Comparison of ENCODE assay signal across 9 mouse cellular contexts in genomic region chr5:140571673-140572072, GRCm38 (mm10). TPM values are rescaled to one million over a fixed set of nuclear protein-coding genes. Genes with fewer than 3 reads are reported as not detected.
DNase-seq lines count a peak whose midpoint lies in the region; ATAC-seq and TF ChIP-seq lines count a peak whose summit lies in the region.
"Had no signal": no experiment of that assay in that cellular context is flagged by ENCODE, and none has a peak within 500 bp of the region (broad histone marks: within the 10 kb centered on the region; RNA-seq: fewer than 3 reads in every experiment).

No protein-coding gene starts in this region.

- no peak for TF ChIP-seq POLR2A in kidney, adult 2 months (IDR thresholded peaks at IDR 0.05; ENCODE audit: low read depth, low read length)

- no peak for ATAC-seq in embryonic facial prominence, embryonic 13.5 days (ENCODE audit: insufficient number of reproducible peaks, insufficient read depth, low FRiP score, low TSS enrichment, low read depth)
- no peak for ATAC-seq in erythroid progenitor cell, adult 5-6 weeks (replicated peaks; ENCODE audit: low FRiP score, poor library complexity, severe bottlenecking)
- no peak for ATAC-seq in neural tube, embryonic 15.5 days (ENCODE audit: low FRiP score)

- no peaks in the 10 kb centered on the region for H3K27me3 ChIP-seq in heart, embryonic 10.5 days (ENCODE audit: insufficient read depth, poor library complexity, severe bottlenecking)
- no peaks in the 10 kb centered on the region; the same call in 1 of the 2 replicates for H3K27me3 ChIP-seq in E14TG2a.4 (ENCODE audit: insufficient read depth, low read length)
- no peaks in the 10 kb centered on the region for H3K27me3 ChIP-seq in embryonic facial prominence, embryonic 13.5 days
- no peaks in the 10 kb centered on the region for H3K27me3 ChIP-seq in kidney, adult 2 months (replicated peaks; ENCODE audit: control insufficient read depth, insufficient read depth, low read length)
- H3K27me3 ChIP-seq in neural tube, embryonic 15.5 days (replicated peaks), result no peaks in the 10 kb centered on the region

- H3K4me2 ChIP-seq in embryonic facial prominence, embryonic 13.5 days, result no peak overlapping the region
- H3K4me2 ChIP-seq in neural tube, embryonic 15.5 days, result no peak overlapping the region

- H3K27ac ChIP-seq in heart, embryonic 10.5 days, result no peak overlapping the region
- H3K27ac ChIP-seq in embryonic facial prominence, embryonic 13.5 days, result peak overlapping the region; percentile 33; the same call in 1 of the 2 replicates
- H3K27ac ChIP-seq in kidney, adult 2 months (ENCODE audit: insufficient read depth, low read depth, low read length), result peak overlapping the region; percentile 49; the same call in 1 of the 2 replicates
- no peak overlapping the region for H3K27ac ChIP-seq in neural tube, embryonic 15.5 days (replicated peaks)

- peaks cover 30% of the 10 kb centered on the region for H3K4me1 ChIP-seq in heart, embryonic 10.5 days
- H3K4me1 ChIP-seq in E14TG2a.4 (replicated peaks; ENCODE audit: low read depth, low read length), result peaks cover 51% of the 10 kb centered on the region
- H3K4me1 ChIP-seq in embryonic facial prominence, embryonic 13.5 days, result peaks cover 32% of the 10 kb centered on the region
- H3K4me1 ChIP-seq in kidney, adult 2 months (ENCODE audit: control insufficient read depth, insufficient read depth, low read length), result no peaks in the 10 kb centered on the region
- H3K4me1 ChIP-seq in neural tube, embryonic 15.5 days, result peaks cover 18% of the 10 kb centered on the region

- no peaks in the 10 kb centered on the region for H3K9me3 ChIP-seq in heart, embryonic 10.5 days
- H3K9me3 ChIP-seq in E14TG2a.4 (ENCODE audit: low read length), result no peaks in the 10 kb centered on the region
- no peaks in the 10 kb centered on the region for H3K9me3 ChIP-seq in embryonic facial prominence, embryonic 13.5 days
- no peaks in the 10 kb centered on the region for H3K9me3 ChIP-seq in neural tube, embryonic 15.5 days (replicated peaks)

- H3K36me3 ChIP-seq in heart, embryonic 10.5 days, result no peaks in the 10 kb centered on the region
- no peaks in the 10 kb centered on the region for H3K36me3 ChIP-seq in E14TG2a.4 (ENCODE audit: insufficient read depth, low read length)
- no peaks in the 10 kb centered on the region for H3K36me3 ChIP-seq in embryonic facial prominence, embryonic 13.5 days
- H3K36me3 ChIP-seq in kidney, adult 2 months (ENCODE audit: control insufficient read depth, insufficient read depth, low read length), result no peaks in the 10 kb centered on the region
- H3K36me3 ChIP-seq in neural tube, embryonic 15.5 days, result no peaks in the 10 kb centered on the region

- peak; percentile 99 for DNase-seq in heart, adult 11 months
- DNase-seq in heart, embryonic 10.5 days (ENCODE audit: low spot score), result no peak
- DNase-seq in kidney, adult 2 months, result peak; percentile 75
- peak; percentile 92 for DNase-seq in skeletal muscle tissue, adult 2 months (ENCODE audit: low read depth, low spot score)

- WGBS in heart, embryonic 10.5 days, result 46% methylated on average over 10 of the region's 10 CpGs
- 54% methylated on average over 10 of the region's 10 CpGs for WGBS in embryonic facial prominence, embryonic 13.5 days
- whole genome bisulfite sequencing in kidney, adult 2 months, result 53% methylated on average over 10 of the region's 10 CpGs
- WGBS in neural tube, embryonic 15.5 days, result 34% methylated on average over 10 of the region's 10 CpGs

- TF ChIP-seq CTCF in E14TG2a.4 (conservative IDR thresholded peaks at IDR 0.05; ENCODE audit: low read length), result no peak
- TF ChIP-seq CTCF in kidney, adult 2 months (conservative IDR thresholded peaks at IDR 0.05; ENCODE audit: insufficient read depth, insufficient read length, low read depth, low read length), result no peak

- 0 out of 2 replicates have a peak overlapping the region, but pooled peaks have one; percentile 36 for H3K9ac ChIP-seq in embryonic facial prominence, embryonic 13.5 days
- H3K9ac ChIP-seq in neural tube, embryonic 15.5 days (replicated peaks), result no peak overlapping the region

- no peak overlapping the region for H3K4me3 ChIP-seq in heart, embryonic 10.5 days
- H3K4me3 ChIP-seq in E14TG2a.4 (replicated peaks; ENCODE audit: low read length), result peak overlapping the region; percentile 43; the same call in 1 of the 2 replicates
- no peak overlapping the region for H3K4me3 ChIP-seq in embryonic facial prominence, embryonic 13.5 days
- no peak overlapping the region for H3K4me3 ChIP-seq in kidney, adult 2 months (ENCODE audit: insufficient read depth, low read depth, low read length)
- H3K4me3 ChIP-seq in neural tube, embryonic 15.5 days (replicated peaks), result no peak overlapping the region

RNA-seq across cellular contexts. Expression of gene Grifin, which starts 6.8 kb away (rescaled TPM):
- polyA plus RNA-seq in heart, embryonic 10.5 days (2016; fragmentation: Nextera tagmentation; extraction: Ambion mirVana), result not detected in 2 replicates
- polyA plus RNA-seq in embryonic facial prominence, embryonic 13.5 days (2015; fragmentation: Nextera tagmentation; extraction: Ambion mirVana), result not detected in 2 replicates
- not detected in 2 replicates for polyA plus RNA-seq in kidney, adult 2 months (2012; rRNA removed)
- total RNA-seq in erythroid progenitor cell, adult 5-6 weeks (2015; ENCODE audit: low replicate concordance), result not detected in 2 replicates
- total RNA-seq in erythroid progenitor cell, adult 5-6 weeks (2017; ENCODE audit: low replicate concordance), result not detected in 2 replicates
- 1.6 TPM in 1 of 2 replicates, not detected in the other for polyA plus RNA-seq in neural tube, embryonic 15.5 days (2015; fragmentation: Nextera tagmentation; extraction: Ambion mirVana)
- total RNA-seq: neutrophil, adult 5-6 weeks had no signal

RNA-seq across cellular contexts. Expression of gene Lfng, which starts 35.4 kb away (rescaled TPM):
- polyA plus RNA-seq in heart, embryonic 10.5 days (2016; fragmentation: Nextera tagmentation; extraction: Ambion mirVana), result 3.8 and 4.7 TPM in 2 replicates
- 20.6 and 21.8 TPM in 2 replicates for polyA plus RNA-seq in embryonic facial prominence, embryonic 13.5 days (2015; fragmentation: Nextera tagmentation; extraction: Ambion mirVana)
- 37.8 and 43.3 TPM in 2 replicates for polyA plus RNA-seq in kidney, adult 2 months (2012; rRNA removed)
- total RNA-seq in erythroid progenitor cell, adult 5-6 weeks (2015; ENCODE audit: low replicate concordance), result 19.7 and 20.5 TPM in 2 replicates
- 1.9 and 11.4 TPM in 2 replicates for total RNA-seq in erythroid progenitor cell, adult 5-6 weeks (2017; ENCODE audit: low replicate concordance)
- polyA plus RNA-seq in neural tube, embryonic 15.5 days (2015; fragmentation: Nextera tagmentation; extraction: Ambion mirVana), result 16.7 and 19.4 TPM in 2 replicates

Comparison
In these comparisons a context has a peak if more than half of its experiments do, and no peak if none do; other contexts are left out.
1. H3K27ac ChIP-seq: peak in embryonic facial prominence, embryonic 13.5 days (single experiment) and kidney, adult 2 months (single experiment); none in heart, embryonic 10.5 days (single experiment) and neural tube, embryonic 15.5 days (single experiment).